Mouse (Mus musculus) lung, adult 2 months (tissue): ENCODE data around the gene Prss57. TPM values are rescaled to one million over a fixed set of nuclear protein-coding genes. Genes with fewer than 3 reads are reported as not detected.

Experiments used
- DNase-seq: peaks from one replicate; pipeline ENCODE4 v3.0.0; 2022
- H3K4me1 ChIP-seq: fragments of 200-500 bp; 2 replicates; pipeline ENCODE4 v1.6.1; 2011; ENCODE audit warnings: low read length; ENCODE audit not compliant: control insufficient read depth, insufficient read depth
- H3K4me3 ChIP-seq: fragments of 200-500 bp; replicated peaks from 2 replicates; pipeline ENCODE3; 2011; ENCODE audit warnings: low read depth, mild to moderate bottlenecking, control low read depth, low read length; ENCODE audit errors: extremely low read depth
- CTCF ChIP-seq: fragments of 200-500 bp; IDR thresholded peaks from 2 replicates; pipeline ENCODE4 v1.5.1; 2011; ENCODE audit warnings: mild to moderate bottlenecking, low read length, control low read depth; ENCODE audit not compliant: insufficient read depth
- POLR2A ChIP-seq: fragments of 200-500 bp; IDR thresholded peaks from 2 replicates; pipeline ENCODE4 v1.6.1; 2011; ENCODE audit warnings: low read depth, mild to moderate bottlenecking, control low read depth, low read length, borderline replicate concordance; ENCODE audit errors: extremely low read depth
- WGBS: fragments of 180-500 bp; shearing (Covaris S2); methylation state at CpG from one replicate; pipeline ENCODE4 v1.1.7; 2018; 5-methylcytosine and 5-hydroxymethylcytosine counted together
- polyA plus RNA-seq: library from polyadenylated mRNA; depleted of rRNA; stranded (reverse); fragments of >200 nt; gene quantifications from 2 replicates; pipeline ENCODE4 v1.2.3, GENCODE M21; 2012; rRNA removed

Gene Prss57
- polyA plus RNA-seq, 1 experiment, result 0.20 TPM

- WGBS, result 100% methylated on average over 1 of the region's 1 CpGs
- DNase-seq, result no peak
- peak; percentile 64 for TF ChIP-seq CTCF
- no peak for TF ChIP-seq POLR2A
Observed at GRCm38 (mm10) chr10:79732500-79732899, 58.3 kb downstream of the Prss57 start.

More at GRCm38 (mm10) chr10:79732500-79732899, 58.3 kb downstream of the Prss57 start:
- Histone ChIP-seq H3K4me1 (peaks cover 5% of the 10 kb centered on the region; the same call in 1 of the 2 replicates), H3K4me3 (no peak overlapping the region)

Other genes with a start within 250 kb of the Prss57 start
- 62.5 and 71.8 TPM in 2 replicates for gene Mier2, start 235.8 kb downstream of the Prss57 start, polyA plus RNA-seq
- not detected in 2 replicates for gene Theg, start 203.6 kb downstream of the Prss57 start, polyA plus RNA-seq
- gene C2cd4c, start 176.9 kb downstream of the Prss57 start, polyA plus RNA-seq, result not detected in 2 replicates
- 2.4 and 2.7 TPM in 2 replicates for gene Shc2, start 153.0 kb downstream of the Prss57 start, polyA plus RNA-seq
- gene Odf3l2, start 145.2 kb downstream of the Prss57 start, polyA plus RNA-seq, result not detected in 2 replicates
- 0.13 TPM in 1 of 2 replicates, not detected in the other for gene Madcam1, start 126.4 kb downstream of the Prss57 start, polyA plus RNA-seq
- 70.4 and 84.7 TPM in 2 replicates for gene Tpgs1, start 121.6 kb downstream of the Prss57 start, polyA plus RNA-seq
- 112 and 121 TPM in 2 replicates for gene Cdc34, start 108.8 kb downstream of the Prss57 start, polyA plus RNA-seq
- gene Gzmm, start 101.9 kb downstream of the Prss57 start, polyA plus RNA-seq, result 1.5 and 1.6 TPM in 2 replicates
- gene Bsg, start 86.5 kb downstream of the Prss57 start, polyA plus RNA-seq, result 684 and 692 TPM in 2 replicates
- 3.0 and 3.9 TPM in 2 replicates for gene Hcn2, start 74.3 kb downstream of the Prss57 start, polyA plus RNA-seq
- gene Polrmt, start 44.4 kb downstream of the Prss57 start, polyA plus RNA-seq, result 42.0 and 46.2 TPM in 2 replicates
- gene Fgf22, start 35.9 kb downstream of the Prss57 start, polyA plus RNA-seq, result 0.10 and 1.0 TPM in 2 replicates
- gene Rnf126, start 24.0 kb downstream of the Prss57 start, polyA plus RNA-seq, result 103 and 134 TPM in 2 replicates
- gene Fstl3, start 13.7 kb downstream of the Prss57 start, polyA plus RNA-seq, result 65.8 and 72.7 TPM in 2 replicates
- 34.2 and 38.5 TPM in 2 replicates for gene Palm, start 2.6 kb upstream of the Prss57 start, polyA plus RNA-seq
- 4.0 and 4.8 TPM in 2 replicates for gene Misp, start 30.0 kb upstream of the Prss57 start, polyA plus RNA-seq
- gene Ptbp1, start 63.5 kb upstream of the Prss57 start, polyA plus RNA-seq, result 224 and 265 TPM in 2 replicates
- gene Prtn3, start 83.5 kb upstream of the Prss57 start, polyA plus RNA-seq, result 3.6 and 5.0 TPM in 2 replicates
- gene Plppr3, start 83.7 kb upstream of the Prss57 start, polyA plus RNA-seq, result 8.4 and 8.9 TPM in 2 replicates
- gene Elane, start 95.3 kb upstream of the Prss57 start, polyA plus RNA-seq, result 0.11 and 0.85 TPM in 2 replicates
- 297 and 1,797 TPM in 2 replicates for gene Cfd, start 99.9 kb upstream of the Prss57 start, polyA plus RNA-seq
- 76.2 and 79.1 TPM in 2 replicates for gene Med16, start 118.0 kb upstream of the Prss57 start, polyA plus RNA-seq
- not detected in 2 replicates for gene Gm26602, start 119.9 kb upstream of the Prss57 start, polyA plus RNA-seq
- 20.9 and 24.4 TPM in 2 replicates for gene Kiss1r, start 126.0 kb upstream of the Prss57 start, polyA plus RNA-seq
- gene R3hdm4, start 130.2 kb upstream of the Prss57 start, polyA plus RNA-seq, result 129 and 162 TPM in 2 replicates
- gene Arid3a, start 136.1 kb upstream of the Prss57 start, polyA plus RNA-seq, result 7.8 and 8.6 TPM in 2 replicates
- gene Wdr18, start 169.2 kb upstream of the Prss57 start, polyA plus RNA-seq, result 33.5 and 35.5 TPM in 2 replicates
- 0.33 TPM in 1 of 2 replicates, not detected in the other for gene Grin3b, start 179.8 kb upstream of the Prss57 start, polyA plus RNA-seq
- 294 and 318 TPM in 2 replicates for gene Tmem259, start 193.4 kb upstream of the Prss57 start, polyA plus RNA-seq
- 387 and 395 TPM in 2 replicates for gene Cnn2, start 197.6 kb upstream of the Prss57 start, polyA plus RNA-seq
- gene Abca7, start 205.5 kb upstream of the Prss57 start, polyA plus RNA-seq, result 31.4 and 38.2 TPM in 2 replicates
- 102 and 103 TPM in 2 replicates for gene Arhgap45, start 225.7 kb upstream of the Prss57 start, polyA plus RNA-seq
- gene Polr2e, start 248.8 kb upstream of the Prss57 start, polyA plus RNA-seq, result 199 and 208 TPM in 2 replicates